Mouse (Mus musculus): ENCODE measurements around the gene Gm49405.

DNA sequence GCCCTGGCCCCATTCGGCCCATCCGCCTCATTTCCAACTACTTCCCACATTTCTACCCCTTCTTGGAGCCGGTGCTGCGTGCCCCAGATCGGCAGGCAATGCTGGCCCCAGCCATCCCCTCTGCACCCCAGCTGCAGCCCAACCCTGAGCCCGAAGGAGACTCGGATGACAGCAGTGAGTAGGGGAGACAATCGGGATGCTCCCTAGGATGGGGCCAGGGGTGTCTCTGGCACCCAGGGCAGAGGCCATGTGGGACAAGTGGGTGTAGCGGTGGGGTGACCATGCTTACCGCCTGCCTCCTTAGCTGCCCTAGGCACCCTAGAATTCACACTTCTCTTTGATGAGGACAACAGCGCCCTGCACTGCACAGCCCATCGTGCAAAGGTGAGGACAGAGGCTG lies 3.2 kb downstream of the Gm49405 start:
- no peak for TF ChIP-seq MAFK (IDR thresholded peaks at IDR 0.05; ENCODE audit: insufficient read depth, low read depth, low read length)
- no peak for TF ChIP-seq HCFC1 (IDR thresholded peaks at IDR 0.05; ENCODE audit: borderline replicate concordance, insufficient read depth, low read length)
- TF ChIP-seq CHD2 (IDR thresholded peaks at IDR 0.05; ENCODE audit: low read depth, low read length), result no peak

Data from ES-E14 (cell line).